Mouse (Mus musculus) CH12.LX (cell line): Measurements from ENCODE around the gene Hist1h2ae.

ENCODE experiments used
- CTCF ChIP-seq, 2 experiments: IDR thresholded peaks in 1 of 2; conservative IDR thresholded peaks in 1 of 2; 2 replicates each; pipeline ENCODE4 v1.5.1; 2011 to 2012; ENCODE audit warnings: low read depth in 2 of 2, low read length in 2 of 2, improper control_type of control experiment in 1 of 2, inconsistent platforms in 1 of 2, mild to moderate bottlenecking in 1 of 2, moderate library complexity in 1 of 2
- JUND ChIP-seq: conservative IDR thresholded peaks from 2 replicates; pipeline ENCODE4 v1.6.1; 2011; ENCODE audit warnings: low read depth, low read length, improper control_type of control experiment
- USF1 ChIP-seq: IDR thresholded peaks from 2 replicates; pipeline ENCODE4 v1.6.1; 2014; ENCODE audit warnings: low read depth, mild to moderate bottlenecking, inconsistent platforms, low read length, improper control_type of control experiment

- TF ChIP-seq JUND, result no peak
- TF ChIP-seq CTCF (conservative IDR thresholded peaks at IDR 0.05 in 1 of 2, IDR thresholded peaks at IDR 0.05 in 1 of 2; ENCODE audit: low read depth in 2 of 2, low read length in 2 of 2), result no peak
- no peak for TF ChIP-seq USF1
These were observed 6.1 kb upstream of the Hist1h2ae start for GRCm38 (mm10) chr13:23576906-23577639.
